In genomic region chr8:120395892-120396291, GRCm38 (mm10) we compare ENCODE assay signal across 29 mouse cellular contexts.
DNase-seq lines count a peak whose midpoint lies in the region; ATAC-seq and TF ChIP-seq lines count a peak whose summit lies in the region.
"Had no signal": no experiment of that assay in that cellular context is flagged by ENCODE, and none has a peak within 500 bp of the region (broad histone marks: within the 10 kb centered on the region; RNA-seq: fewer than 3 reads in every experiment).

No protein-coding gene starts in this region.

- no peak overlapping the region for H3K9ac ChIP-seq in intestine, postnatal 0 days (ENCODE audit: low read depth, low read length)
- H3K9ac ChIP-seq in intestine, embryonic 15.5 days, result no peak overlapping the region
- no peak overlapping the region for H3K9ac ChIP-seq in lung, postnatal 0 days (replicated peaks; ENCODE audit: low read depth)
- H3K9ac ChIP-seq in stomach, postnatal 0 days (ENCODE audit: low read length), result no peak overlapping the region
- H3K9ac ChIP-seq: embryonic facial prominence, embryonic 13.5 days; heart, embryonic 15.5 days; kidney, embryonic 15.5 days; limb, embryonic 13.5 days; liver, embryonic 13.5 days; lung, embryonic 15.5 days; neural tube, embryonic 13.5 days had no signal

- no peak overlapping the region for H3K4me3 ChIP-seq in intestine, postnatal 0 days (ENCODE audit: low read depth, low read length)
- H3K4me3 ChIP-seq in intestine, embryonic 15.5 days (replicated peaks), result no peak overlapping the region
- no peak overlapping the region for H3K4me3 ChIP-seq in lung, postnatal 0 days (ENCODE audit: low read depth, low read length)
- H3K4me3 ChIP-seq in stomach, postnatal 0 days (ENCODE audit: low read depth, low read length), result no peak overlapping the region
- H3K4me3 ChIP-seq: embryonic facial prominence, embryonic 13.5 days; forebrain, embryonic 10.5 days; heart, embryonic 10.5 days; heart, embryonic 15.5 days; hindbrain, embryonic 12.5 days; kidney, embryonic 15.5 days; limb, embryonic 13.5 days; liver, embryonic 13.5 days; lung, embryonic 15.5 days; myocyte; neural tube, embryonic 13.5 days had no signal

- TF ChIP-seq EP300 in lung, postnatal 0 days (IDR thresholded peaks at IDR 0.05), result no peak
- TF ChIP-seq EP300 in stomach, postnatal 0 days (optimal IDR thresholded peaks at IDR 0.05), result no peak

- H3K27me3 ChIP-seq in intestine, postnatal 0 days (replicated peaks; ENCODE audit: control insufficient read depth, insufficient read depth, low read length), result no peaks in the 10 kb centered on the region
- peaks cover 4% of the 10 kb centered on the region for H3K27me3 ChIP-seq in intestine, embryonic 15.5 days (replicated peaks)
- no peaks in the 10 kb centered on the region for H3K27me3 ChIP-seq in lung, postnatal 0 days (replicated peaks; ENCODE audit: insufficient read depth, low read length)
- H3K27me3 ChIP-seq in stomach, postnatal 0 days (ENCODE audit: control insufficient read depth, insufficient read depth, low read length), result no peaks in the 10 kb centered on the region
- H3K27me3 ChIP-seq: embryonic facial prominence, embryonic 13.5 days; heart, embryonic 15.5 days; hindbrain, embryonic 12.5 days; lung, embryonic 15.5 days; neural tube, embryonic 13.5 days had no signal

- H3K36me3 ChIP-seq in intestine, postnatal 0 days (ENCODE audit: control insufficient read depth, insufficient read depth), result no peaks in the 10 kb centered on the region
- no peaks in the 10 kb centered on the region for H3K36me3 ChIP-seq in intestine, embryonic 15.5 days
- H3K36me3 ChIP-seq in lung, postnatal 0 days (ENCODE audit: insufficient read depth, low read length), result no peaks in the 10 kb centered on the region
- H3K36me3 ChIP-seq in stomach, postnatal 0 days (ENCODE audit: control insufficient read depth, insufficient read depth, low read length), result no peaks in the 10 kb centered on the region
- H3K36me3 ChIP-seq: embryonic facial prominence, embryonic 13.5 days; forebrain, embryonic 10.5 days; heart, embryonic 15.5 days; hindbrain, embryonic 12.5 days; kidney, embryonic 15.5 days; limb, embryonic 13.5 days; liver, embryonic 13.5 days; lung, embryonic 15.5 days; neural tube, embryonic 13.5 days had no signal

- H3K9me3 ChIP-seq in intestine, postnatal 0 days (ENCODE audit: control insufficient read depth), result no peaks in the 10 kb centered on the region
- no peaks in the 10 kb centered on the region for H3K9me3 ChIP-seq in intestine, embryonic 15.5 days
- H3K9me3 ChIP-seq in lung, postnatal 0 days (ENCODE audit: low read length), result no peaks in the 10 kb centered on the region
- no peaks in the 10 kb centered on the region for H3K9me3 ChIP-seq in stomach, postnatal 0 days (ENCODE audit: control insufficient read depth, low read length)
- H3K9me3 ChIP-seq: embryonic facial prominence, embryonic 13.5 days; heart, embryonic 10.5 days; heart, embryonic 15.5 days; hindbrain, embryonic 12.5 days; kidney, embryonic 15.5 days; limb, embryonic 13.5 days; liver, embryonic 13.5 days; neural tube, embryonic 13.5 days had no signal

- DNase-seq in lung, postnatal 0 days (ENCODE audit: low spot score), result no peak
- DNase-seq in lung, postnatal 4 days, result no peak
- peak; percentile 51 for DNase-seq in ES-CJ7 (ENCODE audit: low read depth, low spot score)
- no peak for DNase-seq in stomach, postnatal 0 days (ENCODE audit: low spot score)
- DNase-seq in embryo, embryonic 10 days (ENCODE audit: low spot score), result no peak
- DNase-seq: adrenal gland, postnatal 25 days; cerebellum, adult 11-12 months; cerebellum, adult 9-11 months; gastrocnemius, postnatal 14 days; kidney, adult 18-20 months; kidney, postnatal 25 days; liver, embryonic 13.5 days; right cerebral cortex, postnatal 4 days; thymus, postnatal 25 days had no signal

- peak; percentile 28 for TF ChIP-seq CTCF in intestine, postnatal 0 days (IDR thresholded peaks at IDR 0.05; ENCODE audit: low read depth)
- 0 out of 2 replicates have a peak, but pooled peaks have one; percentile 12 for TF ChIP-seq CTCF in lung, postnatal 0 days (IDR thresholded peaks at IDR 0.05)
- peak; percentile 35 for TF ChIP-seq CTCF in stomach, postnatal 0 days (IDR thresholded peaks at IDR 0.05; ENCODE audit: low read depth)

- no peak overlapping the region for H3K27ac ChIP-seq in intestine, postnatal 0 days (ENCODE audit: low read depth, low read length)
- H3K27ac ChIP-seq in intestine, embryonic 15.5 days, result no peak overlapping the region
- no peak overlapping the region for H3K27ac ChIP-seq in lung, postnatal 0 days (ENCODE audit: low read length)
- H3K27ac ChIP-seq in stomach, postnatal 0 days (replicated peaks), result no peak overlapping the region
- H3K27ac ChIP-seq: embryonic facial prominence, embryonic 13.5 days; heart, embryonic 10.5 days; heart, embryonic 15.5 days; kidney, embryonic 15.5 days; limb, embryonic 13.5 days; liver, embryonic 13.5 days; macrophage had no signal

- no peak for ATAC-seq in intestine, postnatal 0 days
- no peak for ATAC-seq in intestine, embryonic 15.5 days
- ATAC-seq in lung, postnatal 0 days, result no peak
- ATAC-seq in stomach, postnatal 0 days (ENCODE audit: low FRiP score, low TSS enrichment), result no peak
- ATAC-seq: forebrain, embryonic 16.5 days; midbrain, embryonic 16.5 days had no signal

- WGBS in intestine, postnatal 0 days, result 94% methylated on average over 3 of the region's 3 CpGs
- 98% methylated on average over 3 of the region's 3 CpGs for WGBS in intestine, embryonic 15.5 days
- WGBS in lung, postnatal 0 days, result 94% methylated on average over 3 of the region's 3 CpGs
- 94% methylated on average over 3 of the region's 3 CpGs for whole genome bisulfite sequencing in stomach, postnatal 0 days

- peaks cover 3% of the 10 kb centered on the region; the same call in 1 of the 2 replicates for H3K4me1 ChIP-seq in intestine, postnatal 0 days (replicated peaks; ENCODE audit: control insufficient read depth, insufficient read depth, low read length)
- peaks cover 29% of the 10 kb centered on the region for H3K4me1 ChIP-seq in intestine, embryonic 15.5 days (replicated peaks)
- 0 out of 2 replicates have a peak, but pooled peaks cover 6% of the 10 kb centered on the region for H3K4me1 ChIP-seq in lung, postnatal 0 days (ENCODE audit: insufficient read depth, low read depth, low read length)
- 0 out of 2 replicates have a peak, but pooled peaks cover 4% of the 10 kb centered on the region for H3K4me1 ChIP-seq in stomach, postnatal 0 days (replicated peaks; ENCODE audit: control insufficient read depth, insufficient read depth)

- H3K4me2 ChIP-seq in intestine, postnatal 0 days (replicated peaks; ENCODE audit: low read depth), result no peak overlapping the region
- no peak overlapping the region for H3K4me2 ChIP-seq in intestine, embryonic 15.5 days (replicated peaks)
- H3K4me2 ChIP-seq in lung, postnatal 0 days (replicated peaks; ENCODE audit: low read depth, low read length), result no peak overlapping the region
- no peak overlapping the region for H3K4me2 ChIP-seq in stomach, postnatal 0 days (replicated peaks; ENCODE audit: low read depth)
- H3K4me2 ChIP-seq: embryonic facial prominence, embryonic 13.5 days; heart, embryonic 15.5 days; hindbrain, embryonic 12.5 days; kidney, embryonic 15.5 days; limb, embryonic 13.5 days; liver, embryonic 13.5 days; lung, embryonic 15.5 days; neural tube, embryonic 13.5 days had no signal
